Mouse (Mus musculus) liver, embryonic 18 days (tissue): Measurements from ENCODE around the gene Ptchd3. TPM values are rescaled to one million over a fixed set of nuclear protein-coding genes. Genes with fewer than 3 reads are reported as not detected.

Source experiments
- polyA plus RNA-seq: library from polyadenylated mRNA; depleted of rRNA; stranded (reverse); fragments of >200 nt; gene quantifications from 2 replicates; pipeline ENCODE4 v1.2.3, GENCODE M21; 2012; rRNA removed

Gene Ptchd3
- polyA plus RNA-seq = not detected in 2 replicates

DNA sequence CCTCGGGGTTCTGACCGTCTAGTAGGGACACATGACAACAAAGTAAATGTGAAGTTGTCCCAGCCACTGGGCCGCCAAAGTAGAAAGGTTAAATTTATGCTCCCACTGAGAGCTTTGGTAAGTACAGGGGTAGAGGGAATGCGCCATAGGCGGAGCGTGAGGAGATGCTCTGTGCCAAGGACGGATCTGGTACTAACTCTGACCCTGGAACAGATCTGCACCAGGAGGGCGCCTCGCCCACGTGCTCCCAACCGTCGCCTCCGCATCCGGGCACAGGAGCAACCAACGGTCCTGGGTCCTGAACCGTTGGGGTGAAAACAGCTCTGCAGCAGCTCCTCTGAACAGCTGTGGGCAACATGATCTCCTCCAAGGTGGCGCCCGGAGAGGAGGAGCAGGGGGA, at the start of gene Ptchd3:
Ptchd3 (plus strand) TSS at position 301 of the 400 bp plus-strand sequence.

Other genes with a start within 250 kb of the Ptchd3 start
- 1.9 and 2.0 TPM in 2 replicates for gene B3gntl1, start 157.1 kb upstream of the Ptchd3 start, polyA plus RNA-seq
- gene Metrnl, start 128.7 kb upstream of the Ptchd3 start, polyA plus RNA-seq = 5.0 and 5.5 TPM in 2 replicates